Mouse (Mus musculus): ENCODE data around the gene Bpifa5.

The Bpifa5 gene

DNA sequence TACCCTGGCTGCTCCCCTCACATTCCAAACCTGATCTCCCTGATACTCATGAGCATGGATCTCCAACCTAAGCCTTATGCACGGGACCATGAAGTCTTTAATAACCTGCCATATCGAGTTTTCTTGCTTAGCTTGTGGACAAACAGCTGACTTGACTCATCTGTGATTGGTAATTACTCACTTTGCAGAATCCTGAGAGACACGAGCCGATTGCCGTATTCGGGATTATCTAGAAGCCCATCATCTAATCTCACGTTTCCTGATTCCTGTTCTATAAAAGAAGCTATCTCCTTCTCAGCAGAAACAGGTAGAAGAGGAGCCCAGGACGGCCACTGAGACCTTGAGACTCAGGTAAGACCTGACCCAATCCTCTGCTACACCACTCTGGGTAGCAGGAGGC is at the start of gene Bpifa5:
TSS of gene Bpifa5 (plus strand) at position 301 of the 400 bp plus-strand sequence.
- no peak for TF ChIP-seq GATA4 (IDR thresholded peaks at IDR 0.05; ENCODE audit: insufficient replicate concordance, low read length)

DNA sequence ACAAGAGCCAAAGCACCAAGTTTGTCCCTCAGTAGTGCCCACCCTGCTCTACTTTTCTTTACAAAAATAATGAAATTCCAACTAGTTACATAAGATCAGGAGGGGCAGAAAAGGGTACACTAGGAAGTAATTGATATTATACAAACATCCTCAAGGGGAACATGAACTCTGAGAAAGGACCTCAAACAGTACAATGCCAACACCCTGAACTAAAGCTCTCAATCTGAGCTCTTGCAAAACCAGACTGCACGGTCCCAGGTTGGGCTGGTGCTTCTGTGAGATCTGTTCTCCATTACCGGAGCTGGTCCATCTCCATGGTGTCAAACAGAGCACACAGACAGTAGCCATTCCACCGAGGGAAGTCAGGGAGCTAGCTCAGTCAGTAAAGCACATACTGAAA is 45.0 kb upstream of the Bpifa5 start:
- no peak for TF ChIP-seq GATA4 (IDR thresholded peaks at IDR 0.05; ENCODE audit: insufficient replicate concordance, low read length)

DNA sequence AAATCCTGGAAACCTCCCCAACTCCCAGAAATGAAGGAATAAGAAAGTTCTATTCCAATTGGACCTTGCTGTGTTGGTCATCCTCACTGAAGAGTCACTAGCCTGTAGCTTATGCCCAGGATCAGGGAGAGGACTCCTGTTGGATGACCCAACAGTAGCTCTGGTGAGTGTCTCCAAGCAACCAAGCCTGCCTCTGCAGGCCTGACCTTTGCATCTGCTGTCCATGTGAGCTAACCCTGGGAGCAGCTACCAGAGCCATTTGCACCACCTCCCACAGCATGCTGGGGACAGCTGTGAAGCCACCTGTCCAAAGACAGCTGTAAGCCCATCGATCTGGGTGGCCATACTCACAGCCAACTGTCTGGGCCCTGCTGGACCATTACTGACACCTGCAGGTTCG is 32.3 kb upstream of the Bpifa5 start, which contains the start of gene Bpifa3:
TSS of gene Bpifa3 (plus strand) at position 217 of the 400 bp plus-strand sequence.
- no peak for TF ChIP-seq GATA4 (IDR thresholded peaks at IDR 0.05; ENCODE audit: insufficient replicate concordance, low read length)

DNA sequence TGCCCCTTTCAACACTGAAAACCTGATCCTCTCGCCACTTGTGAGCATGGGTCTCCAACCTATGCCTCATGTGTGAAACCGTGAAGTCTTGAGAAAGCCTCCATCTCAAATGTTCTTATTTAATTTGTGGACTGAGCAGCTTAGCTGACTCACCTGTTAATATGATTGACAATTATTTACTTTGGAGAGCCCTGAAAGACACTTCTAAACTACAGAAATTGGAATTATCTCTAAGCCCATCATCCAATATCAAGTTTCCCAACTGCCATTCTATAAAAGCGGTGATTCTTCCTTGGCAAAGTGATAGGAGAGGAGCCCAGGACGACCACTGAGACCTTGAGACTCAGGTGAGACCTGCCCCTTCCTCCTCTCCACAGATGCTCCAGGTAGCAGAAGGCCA is 19.8 kb upstream of the Bpifa5 start, which contains the start of gene Bpifa1:
TSS of gene Bpifa1 (plus strand) at position 301 of the 400 bp plus-strand sequence.
- no peak for TF ChIP-seq GATA4 (IDR thresholded peaks at IDR 0.05; ENCODE audit: insufficient replicate concordance, low read length)

DNA sequence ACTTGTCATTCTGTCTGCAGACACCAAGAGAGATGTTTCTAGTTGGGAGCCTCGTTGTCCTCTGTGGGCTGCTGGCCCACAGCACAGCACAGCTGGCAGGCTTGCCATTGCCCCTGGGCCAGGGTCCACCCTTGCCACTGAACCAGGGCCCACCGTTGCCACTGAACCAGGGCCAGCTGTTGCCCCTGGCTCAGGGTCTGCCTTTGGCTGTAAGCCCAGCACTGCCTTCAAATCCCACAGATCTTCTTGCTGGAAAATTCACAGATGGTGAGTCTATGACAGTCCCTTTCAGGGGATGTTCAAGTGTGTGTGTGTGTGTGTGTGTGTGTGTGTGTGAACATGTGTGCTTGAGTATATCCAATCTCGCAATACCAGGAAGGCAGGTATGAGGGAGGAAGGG is 18.7 kb upstream of the Bpifa5 start:
- TF ChIP-seq GATA4 (IDR thresholded peaks at IDR 0.05; ENCODE audit: insufficient replicate concordance, low read length): no peak

DNA sequence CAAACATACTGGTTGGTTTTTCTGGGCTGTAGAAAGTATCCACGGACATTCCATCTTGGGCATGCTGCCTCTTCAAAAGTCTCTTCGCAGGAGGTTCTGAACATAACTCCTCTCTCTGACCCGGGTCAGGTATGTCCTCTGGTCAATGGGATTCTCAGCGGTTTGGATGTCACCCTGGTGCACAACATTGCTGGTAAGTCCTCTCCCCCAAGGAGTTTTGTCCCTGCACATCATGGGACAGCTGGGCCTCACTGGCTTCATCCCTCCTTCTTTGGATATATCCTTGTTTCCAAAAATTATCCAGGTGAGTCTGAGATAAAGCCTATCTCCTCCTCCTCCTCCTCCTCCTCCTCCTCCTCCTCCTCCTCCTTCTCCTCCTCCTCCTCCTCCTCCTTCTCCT is 14.9 kb upstream of the Bpifa5 start:
- TF ChIP-seq GATA4 (IDR thresholded peaks at IDR 0.05; ENCODE audit: insufficient replicate concordance, low read length): no peak

DNA sequence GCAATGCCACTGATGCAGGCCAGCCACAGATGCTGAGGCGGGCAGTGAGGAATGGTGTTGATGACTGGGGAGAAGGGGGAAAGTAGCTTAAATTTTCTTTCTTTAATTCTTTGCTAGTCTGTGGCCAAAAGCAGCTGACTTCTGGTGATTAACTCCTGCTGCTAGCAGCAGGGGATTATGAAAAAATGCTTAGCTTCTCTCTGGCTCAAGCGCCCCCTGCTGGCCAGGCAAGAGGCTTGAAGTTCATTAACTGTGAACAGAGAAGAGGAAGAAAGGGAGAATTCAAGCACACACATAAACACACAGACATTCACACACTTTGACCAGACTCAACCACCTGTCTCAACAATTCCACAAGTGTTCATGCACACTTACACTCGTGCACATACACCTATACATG is 4.0 kb upstream of the Bpifa5 start:
- TF ChIP-seq GATA4 (IDR thresholded peaks at IDR 0.05; ENCODE audit: insufficient replicate concordance, low read length): no peak

DNA sequence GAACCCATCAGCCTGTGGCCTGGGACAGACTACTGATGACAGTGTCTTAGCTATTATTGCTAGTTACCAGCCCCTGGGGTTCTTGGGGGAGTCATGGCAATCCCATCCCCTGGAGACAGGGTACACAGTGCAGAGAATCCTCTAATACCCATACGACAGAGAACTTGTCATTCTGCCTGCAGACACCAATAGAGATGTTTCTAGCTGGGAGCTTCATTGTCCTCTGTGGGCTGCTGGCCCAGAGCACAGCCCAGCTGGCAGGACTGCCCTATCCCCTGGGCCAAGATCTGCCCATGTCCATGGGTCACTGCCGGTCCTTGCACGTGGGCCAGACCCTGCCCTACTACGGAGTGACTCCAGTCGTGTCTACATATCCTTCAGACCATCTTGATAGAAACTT is 899 bp downstream of the Bpifa5 start:
- no peak for TF ChIP-seq GATA4 (IDR thresholded peaks at IDR 0.05; ENCODE audit: insufficient replicate concordance, low read length)

DNA sequence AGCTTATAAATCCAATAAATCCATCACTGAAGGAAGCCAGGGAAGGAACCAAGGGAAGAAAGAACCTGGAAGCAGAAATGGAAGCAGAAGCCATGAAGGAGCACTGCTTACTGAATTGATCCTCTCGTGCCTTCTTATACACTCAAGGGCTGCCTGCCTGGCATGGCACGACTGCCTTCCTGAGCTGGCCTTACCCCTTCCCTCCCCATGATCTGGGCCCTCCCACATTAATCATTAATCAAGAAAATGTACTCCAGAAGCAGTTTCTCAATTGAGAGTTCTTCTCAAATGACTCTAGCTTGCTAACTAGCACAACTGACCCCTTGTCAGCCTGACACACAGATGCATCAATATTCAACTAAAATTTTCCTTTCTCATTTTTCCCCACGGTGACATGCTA is 6.8 kb downstream of the Bpifa5 start:
- TF ChIP-seq GATA4 (IDR thresholded peaks at IDR 0.05; ENCODE audit: insufficient replicate concordance, low read length): no peak

DNA sequence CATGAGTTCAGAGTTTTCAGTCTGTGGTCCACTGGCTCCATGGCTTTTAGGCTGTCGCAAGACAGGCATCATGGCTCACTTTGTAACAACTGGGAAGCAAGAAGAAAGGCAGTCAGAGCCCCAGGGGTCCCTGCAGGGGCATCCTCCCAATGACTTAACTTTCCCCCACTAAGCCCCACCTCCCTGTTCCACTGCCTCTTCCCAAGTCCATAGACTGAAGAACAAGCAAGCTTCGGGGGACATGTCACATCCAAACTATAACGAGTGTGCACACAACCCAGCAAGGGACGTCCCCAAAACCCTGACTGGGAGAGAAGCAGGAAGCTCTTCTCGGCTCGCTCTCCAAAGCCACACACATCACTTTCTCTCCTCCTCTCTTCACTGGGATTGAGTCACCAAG is 9.2 kb downstream of the Bpifa5 start:
- TF ChIP-seq GATA4 (IDR thresholded peaks at IDR 0.05; ENCODE audit: insufficient replicate concordance, low read length): no peak

DNA sequence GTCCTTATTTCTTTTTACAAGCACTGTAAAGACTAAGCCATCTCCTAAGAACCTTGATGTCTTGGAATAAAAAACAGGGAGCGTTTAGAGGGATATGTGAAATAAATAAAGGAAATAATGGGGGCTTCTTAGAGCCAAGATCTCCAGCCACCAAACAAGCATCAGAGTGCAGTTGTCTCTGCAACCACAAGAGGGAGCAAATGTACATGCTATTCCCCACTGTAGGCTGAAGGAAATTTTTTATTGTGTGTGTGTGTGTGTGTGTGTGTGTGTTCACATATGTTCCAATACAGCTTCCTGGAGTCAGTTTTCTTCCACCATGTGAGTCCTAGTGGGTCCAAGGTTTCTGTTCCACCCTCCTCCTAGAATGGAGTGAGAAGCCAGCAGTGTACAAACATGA is 10.9 kb downstream of the Bpifa5 start:
- no peak for TF ChIP-seq GATA4 (IDR thresholded peaks at IDR 0.05; ENCODE audit: insufficient replicate concordance, low read length)

DNA sequence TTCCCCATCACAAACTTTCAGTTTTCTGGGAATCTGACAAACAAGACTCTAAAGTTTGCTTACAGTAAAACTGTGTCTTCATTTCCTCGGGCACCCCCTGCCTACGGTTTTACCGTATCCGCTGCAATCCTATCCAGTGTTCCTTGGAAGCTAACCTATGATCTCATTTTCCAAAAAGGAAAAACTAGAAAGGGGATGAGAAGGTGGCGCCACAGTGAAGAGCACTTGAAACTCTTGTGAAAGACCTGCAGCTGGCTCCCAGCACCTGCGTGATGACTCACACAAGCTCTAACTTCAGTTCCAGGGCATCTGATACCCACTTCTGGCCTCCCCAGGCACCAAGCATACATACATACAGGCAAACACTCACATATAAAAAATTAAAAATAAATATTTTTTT is 22.9 kb downstream of the Bpifa5 start:
- no peak for TF ChIP-seq GATA4 (IDR thresholded peaks at IDR 0.05; ENCODE audit: insufficient replicate concordance, low read length)

DNA sequence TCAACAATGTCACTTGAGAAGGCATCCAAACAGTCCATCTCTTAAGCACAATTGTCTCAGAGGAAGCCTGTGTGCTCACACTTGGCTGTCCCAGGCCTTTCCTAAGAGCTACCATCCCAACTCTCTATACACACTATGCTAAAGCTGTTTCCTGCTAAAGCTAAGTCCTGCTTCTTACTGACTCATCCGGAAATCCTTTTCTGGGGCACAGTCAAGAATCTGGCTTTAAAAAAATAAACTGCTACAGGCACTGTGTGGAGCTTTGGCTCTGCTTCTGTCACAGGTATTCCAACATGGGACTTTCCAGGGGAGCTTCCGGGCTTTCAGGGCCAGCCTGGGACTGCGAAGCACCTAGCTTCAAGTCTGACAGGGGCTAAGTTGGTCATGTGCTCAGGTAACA is 23.3 kb downstream of the Bpifa5 start:
- no peak for TF ChIP-seq GATA4 (IDR thresholded peaks at IDR 0.05; ENCODE audit: insufficient replicate concordance, low read length)

DNA sequence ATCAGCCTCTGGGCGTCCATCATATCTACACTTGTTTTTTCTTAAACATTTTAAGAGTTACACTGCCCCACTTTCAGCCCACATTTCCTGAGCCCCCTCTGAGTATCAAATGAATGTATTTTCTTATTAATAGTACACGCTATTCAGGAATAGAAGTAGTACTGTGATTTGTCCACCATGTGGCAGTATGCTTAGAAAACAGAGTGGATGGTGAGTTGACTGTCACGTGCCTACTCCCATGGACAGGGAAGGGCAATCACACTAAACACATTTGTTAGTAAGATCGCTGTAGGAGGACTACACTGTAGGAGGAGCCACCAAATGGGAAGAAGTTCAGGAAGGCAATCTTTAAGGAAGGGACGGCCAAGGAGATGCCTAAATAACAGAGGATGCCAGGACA is 25.1 kb downstream of the Bpifa5 start:
- TF ChIP-seq GATA4 (IDR thresholded peaks at IDR 0.05; ENCODE audit: insufficient replicate concordance, low read length): no peak

DNA sequence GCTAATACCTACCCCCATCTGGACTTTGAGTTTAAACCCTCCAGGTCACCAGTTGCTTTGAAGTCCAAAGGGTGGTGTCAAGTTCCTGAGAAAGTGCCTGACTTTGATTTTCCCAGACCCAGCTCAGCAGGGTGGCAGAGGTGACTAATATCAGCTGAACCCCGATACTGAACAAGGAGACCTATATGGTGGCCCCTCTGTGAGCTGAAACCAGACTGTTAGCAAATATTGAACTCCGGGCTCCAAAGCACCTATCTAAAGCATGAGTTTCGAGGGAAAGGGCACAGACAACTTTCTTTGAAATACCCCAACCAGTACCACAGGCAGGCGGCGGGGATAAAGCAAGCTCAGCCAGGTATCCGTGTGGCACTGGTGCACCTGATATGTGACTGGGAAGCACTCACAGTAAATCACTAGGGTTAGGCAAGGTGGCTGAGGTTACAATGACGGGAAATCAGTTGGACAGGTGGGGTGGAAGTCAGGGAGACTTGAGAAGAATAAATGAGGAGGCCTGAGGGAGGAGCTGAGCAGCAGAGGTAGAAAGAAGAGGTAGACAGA is 27.5 kb downstream of the Bpifa5 start:
- TF ChIP-seq GATA4 (IDR thresholded peaks at IDR 0.05; ENCODE audit: insufficient replicate concordance, low read length): no peak

DNA sequence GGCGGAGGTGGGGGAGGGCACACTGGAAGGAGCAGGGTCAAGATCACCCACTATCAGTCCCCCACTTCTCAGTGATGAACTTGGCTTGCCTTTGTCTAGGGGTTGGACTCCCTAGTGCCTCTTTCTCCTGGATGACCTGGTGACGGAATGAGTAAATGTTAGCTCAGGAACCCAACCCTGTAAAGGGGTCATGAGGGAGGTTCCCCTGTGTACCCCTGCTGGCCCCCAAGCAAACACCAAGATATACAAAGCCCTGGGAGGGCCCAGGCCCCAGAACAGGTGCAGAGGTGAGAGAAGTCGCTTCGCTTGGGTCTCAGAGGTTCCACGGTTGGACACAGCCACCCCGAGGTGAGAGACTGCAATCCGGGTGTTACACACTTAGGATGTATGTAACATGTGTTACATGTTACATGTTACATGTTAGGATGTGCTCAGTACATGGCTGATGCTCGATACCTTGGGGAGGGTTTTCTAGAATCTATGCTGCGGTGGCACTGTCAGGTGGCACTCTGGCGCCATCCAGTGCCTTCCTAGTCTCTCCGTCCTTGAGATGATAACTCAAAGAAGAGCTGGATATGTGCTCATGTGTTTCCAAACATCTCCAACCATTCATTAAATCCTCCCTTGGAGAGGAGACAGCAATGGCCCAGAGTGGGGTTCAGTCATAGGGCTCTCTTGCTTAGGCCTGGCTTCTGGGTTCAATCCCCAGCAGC is 28.3 kb downstream of the Bpifa5 start, which contains the start of gene Bpifb1:
TSS of gene Bpifb1 (plus strand) at position 273 of the 713 bp plus-strand sequence.
- no peak for TF ChIP-seq GATA4 (IDR thresholded peaks at IDR 0.05; ENCODE audit: insufficient replicate concordance, low read length)

DNA sequence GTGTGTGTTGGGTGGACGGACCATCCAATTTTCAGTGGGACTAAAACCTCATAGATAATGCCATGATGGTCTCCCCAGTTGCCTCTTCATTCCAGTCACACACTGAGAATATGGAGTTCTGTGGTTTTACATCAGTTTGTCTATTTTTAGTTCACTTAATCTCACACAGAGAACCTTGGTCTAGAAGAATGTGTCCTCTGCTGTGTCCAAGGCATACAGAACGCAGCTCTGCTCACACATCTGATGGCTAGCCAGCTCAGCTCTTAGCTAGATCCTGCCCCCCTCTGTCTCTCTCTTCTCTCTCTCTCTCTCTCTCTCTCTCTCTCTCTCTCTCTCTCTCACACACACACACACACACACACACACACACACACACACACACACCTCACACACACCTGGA is 29.7 kb downstream of the Bpifa5 start:
- TF ChIP-seq GATA4 (IDR thresholded peaks at IDR 0.05; ENCODE audit: insufficient replicate concordance, low read length): no peak
